Mouse (Mus musculus): ENCODE results near the gene Dtd2. TPM values are rescaled to one million over a fixed set of nuclear protein-coding genes. Genes with fewer than 3 reads are reported as not detected.

Dtd2 gene
- 7.9 and 14.6 TPM in 2 replicates for polyA plus RNA-seq (2012; rRNA removed)

- DNase-seq (ENCODE audit: low read depth): no peak
Measured at GRCm38 (mm10) chr12:52005877-52006632, at the start of gene Dtd2. Gene Dtd2 (minus strand): TSS chr12:52006501.

DNA sequence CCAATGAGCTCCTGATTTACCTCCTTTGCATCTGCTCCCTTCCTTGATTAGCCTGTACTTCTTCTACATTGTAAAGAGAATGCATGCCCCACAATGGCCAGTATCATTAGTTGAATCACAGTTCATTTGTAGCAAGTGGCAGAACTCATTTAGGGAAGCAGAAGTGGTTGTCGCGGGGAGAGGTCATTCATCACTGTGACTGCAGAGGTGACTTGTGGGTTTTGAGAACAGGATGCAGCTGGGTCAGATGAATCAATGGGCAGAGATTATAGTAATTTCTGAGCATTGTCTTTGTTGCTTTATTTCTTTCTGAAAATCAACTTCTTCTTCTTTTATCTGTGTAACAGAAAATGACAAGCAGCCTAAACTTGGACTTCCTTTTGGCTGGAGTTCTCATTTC lies 43.0 kb upstream of the Dtd2 start:
- DNase-seq (ENCODE audit: low read depth): no peak

DNA sequence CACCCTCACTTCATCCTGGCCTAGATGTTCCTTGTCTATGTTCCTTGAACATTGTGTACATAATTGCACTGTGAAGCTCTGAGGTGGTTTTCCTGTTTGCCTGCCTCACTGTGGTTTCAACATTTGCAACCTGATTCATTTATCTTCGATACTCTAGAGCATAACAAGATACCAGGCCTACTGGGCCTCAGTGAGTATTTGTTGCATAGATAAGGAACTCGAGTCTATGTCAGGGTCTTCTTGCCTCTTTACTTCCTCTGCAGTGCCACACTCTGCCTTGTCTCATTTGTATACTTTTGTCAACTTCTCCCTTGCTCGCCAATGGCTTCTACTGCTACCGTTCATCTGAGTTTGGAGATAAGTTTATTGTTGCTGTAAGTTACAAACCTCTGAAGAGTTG lies 40.1 kb upstream of the Dtd2 start:
- DNase-seq (ENCODE audit: low read depth): no peak

- no peak for DNase-seq (ENCODE audit: low read depth)
Measured at GRCm38 (mm10) chr12:52042818-52043336, 36.6 kb upstream of the Dtd2 start.

DNA sequence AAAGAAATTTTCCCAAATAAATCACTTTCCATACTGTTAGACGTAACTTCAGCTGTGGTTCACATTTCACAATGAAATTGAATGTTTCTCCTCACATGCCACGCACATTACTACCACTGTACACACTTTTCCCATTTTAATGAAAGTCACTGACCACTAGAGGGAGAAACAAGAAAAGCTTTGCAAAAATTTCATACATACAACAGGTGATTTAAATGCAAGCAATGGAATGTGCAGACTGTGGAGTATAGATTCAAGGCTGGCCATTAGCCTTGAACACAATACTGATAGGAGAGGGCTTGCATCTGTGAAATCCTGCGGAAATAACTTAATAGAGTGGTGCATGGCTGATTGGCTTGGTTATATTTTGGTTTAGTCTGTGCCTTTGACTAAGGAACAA lies 32.1 kb upstream of the Dtd2 start:
- DNase-seq (ENCODE audit: low read depth): no peak

- DNase-seq (ENCODE audit: low read depth): no peak
Measured at GRCm38 (mm10) chr12:52034956-52035355, 28.7 kb upstream of the Dtd2 start.

- no peak for DNase-seq (ENCODE audit: low read depth)
Measured at GRCm38 (mm10) chr12:52032276-52032675, 26.0 kb upstream of the Dtd2 start.

DNA sequence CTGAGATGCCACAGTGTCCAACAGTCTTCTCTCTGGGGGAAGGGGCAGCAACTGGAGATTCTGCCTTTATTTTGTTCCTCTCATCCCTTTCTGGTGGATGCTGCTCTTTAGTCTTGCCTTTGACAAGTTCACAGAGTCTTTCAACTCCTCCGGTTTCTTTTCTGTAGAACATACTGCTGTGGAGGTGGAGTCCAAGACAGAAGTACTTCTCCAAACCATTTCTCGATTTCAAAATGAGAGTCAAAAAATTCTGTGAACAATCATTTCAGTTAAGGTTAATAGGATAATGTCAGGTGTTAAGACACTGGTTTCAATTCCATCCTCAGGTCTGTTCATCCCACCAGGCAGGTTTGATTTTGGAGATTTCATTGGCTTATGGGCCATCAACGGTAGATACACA lies 21.7 kb upstream of the Dtd2 start, which contains the start of gene Gpr33:
TSS of gene Gpr33 (minus strand) at position 101 of the 400 bp plus-strand sequence.
- DNase-seq (ENCODE audit: low read depth): no peak

- no peak for DNase-seq (ENCODE audit: low read depth)
Measured at GRCm38 (mm10) chr12:52014494-52015029, 8.3 kb upstream of the Dtd2 start.

GRCm38 (mm10) chr12:52014044-52014443 lies 7.7 kb upstream of the Dtd2 start:
- DNase-seq (ENCODE audit: low read depth): no peak

GRCm38 (mm10) chr12:52013274-52013673 lies 7.0 kb upstream of the Dtd2 start:
- DNase-seq (ENCODE audit: low read depth): no peak

GRCm38 (mm10) chr12:52012159-52012558 lies 5.9 kb upstream of the Dtd2 start:
- DNase-seq (ENCODE audit: low read depth): no peak

- no peak for DNase-seq (ENCODE audit: low read depth)
Measured at GRCm38 (mm10) chr12:52010630-52010961, 4.3 kb upstream of the Dtd2 start.

- DNase-seq (ENCODE audit: low read depth): no peak
Measured at GRCm38 (mm10) chr12:52009928-52010629, 3.8 kb upstream of the Dtd2 start.

DNA sequence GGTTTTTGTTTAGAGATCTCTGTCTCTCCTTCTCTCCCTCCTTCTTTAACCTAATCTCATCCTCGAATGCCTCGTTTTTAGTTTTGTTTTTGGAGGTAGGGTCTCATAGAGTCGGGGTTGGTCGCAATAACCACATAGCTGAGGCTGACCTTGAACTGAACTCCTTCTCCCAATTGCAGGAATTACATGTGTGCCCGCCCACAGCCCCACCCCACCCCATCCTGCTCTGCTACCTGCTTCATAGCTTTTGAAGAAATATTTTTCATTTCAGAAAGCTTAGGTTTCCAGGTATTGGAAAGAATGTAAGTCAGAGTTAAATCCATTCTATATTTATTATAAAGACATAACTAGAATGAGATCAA lies 313 bp upstream of the Dtd2 start:
- no peak for DNase-seq (ENCODE audit: low read depth)

DNA sequence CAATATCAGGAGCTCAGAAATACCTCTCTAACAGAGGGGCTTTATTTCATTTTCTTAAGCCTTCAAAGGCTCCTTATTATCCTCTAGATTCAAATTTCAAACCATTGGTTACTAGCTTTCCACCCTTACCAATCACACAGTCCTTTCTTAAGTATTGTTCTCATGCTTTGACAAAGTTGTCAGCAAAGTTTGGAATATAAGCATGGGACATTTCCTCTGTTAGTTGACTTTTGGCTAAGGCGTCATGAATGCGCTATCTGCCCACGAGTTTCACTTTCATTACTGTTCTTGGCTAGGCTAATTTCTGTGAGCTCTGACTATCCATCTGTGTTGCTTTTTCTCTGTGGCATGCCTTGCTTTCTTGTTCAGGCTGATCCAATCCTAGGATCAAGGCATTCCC lies 3.6 kb downstream of the Dtd2 start:
- no peak for DNase-seq (ENCODE audit: low read depth)

- no peak for DNase-seq (ENCODE audit: low read depth)
Measured at GRCm38 (mm10) chr12:52001544-52001943, 4.8 kb downstream of the Dtd2 start.

- DNase-seq (ENCODE audit: low read depth): no peak
Measured at GRCm38 (mm10) chr12:51998366-51998932, 7.9 kb downstream of the Dtd2 start.

GRCm38 (mm10) chr12:51995738-51996536 lies 10.4 kb downstream of the Dtd2 start:
- no peak for DNase-seq (ENCODE audit: low read depth)

- DNase-seq (ENCODE audit: low read depth): no peak
Measured at GRCm38 (mm10) chr12:51990629-51991028, 15.7 kb downstream of the Dtd2 start.

DNA sequence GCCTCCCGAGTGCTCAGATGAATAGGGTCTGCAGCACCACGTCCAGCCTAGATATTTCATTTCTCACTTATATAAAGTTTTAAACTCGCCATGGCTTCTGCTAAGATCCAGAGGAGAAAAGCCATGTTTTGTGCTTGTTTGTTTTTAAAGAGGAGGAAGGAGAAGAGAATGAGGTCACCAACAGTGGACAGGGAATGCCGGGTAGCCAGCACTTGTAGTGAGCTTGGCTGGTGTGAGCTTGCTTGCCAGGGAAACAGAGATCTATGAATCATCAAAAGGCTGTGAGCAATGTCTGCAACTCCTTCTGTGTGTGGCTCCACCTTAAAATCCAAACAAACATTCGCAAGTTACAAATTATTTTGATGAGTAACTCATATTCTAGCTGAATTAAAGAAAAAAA lies 17.8 kb downstream of the Dtd2 start:
- no peak for DNase-seq (ENCODE audit: low read depth)

DNA sequence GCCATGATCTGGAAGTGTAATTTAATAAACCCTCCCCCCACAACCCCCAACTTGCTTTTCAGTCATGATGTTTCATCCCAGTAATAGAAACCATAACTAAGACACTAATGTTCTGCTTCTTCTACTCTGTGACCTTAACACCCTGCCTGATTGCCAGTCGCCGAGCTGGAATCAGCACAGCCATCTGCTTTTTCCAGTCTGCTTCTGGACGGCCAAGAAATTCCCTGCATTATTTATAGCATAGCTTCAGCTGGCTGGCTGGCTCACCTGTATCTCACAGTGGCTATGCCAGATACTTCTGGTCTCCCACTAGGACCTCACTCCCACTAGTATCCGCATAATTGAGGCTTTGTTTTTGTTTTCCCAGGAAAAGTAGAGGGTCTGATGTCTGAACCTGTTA lies 20.5 kb downstream of the Dtd2 start:
- DNase-seq (ENCODE audit: low read depth): no peak
